Mouse (Mus musculus) neutrophil, adult 5-6 weeks (primary cell): ENCODE measurements around the gene Gm43951. TPM values are rescaled to one million over a fixed set of nuclear protein-coding genes. Genes with fewer than 3 reads are reported as not detected.
A peak's percentile ranks its signal among the peaks of the same experiment; 100 is the strongest.
"Not testable (repeated sequence)": the region's sequence is repeated elsewhere in the genome, so short reads cannot be mapped to it uniquely, and the experiment has no call there.

ENCODE experiments used
- ATAC-seq: fragments of 151-379, 151-347 bp; 2 replicates; pipeline ENCODE4 v1.8.0; 2017; ENCODE audit warnings: mild to moderate bottlenecking, moderate TSS enrichment; ENCODE audit not compliant: insufficient number of reproducible peaks, poor library complexity, low FRiP score, severe bottlenecking; ENCODE audit errors: extremely low read depth
- total RNA-seq: library from RNA; stranded (forward); fragments of 200-1000 nt; gene quantifications from 2 replicates; pipeline ENCODE4 v1.2.3, GENCODE M21; 2017

The Gm43951 gene
- total RNA-seq, 1 experiment from 2014 or later: 2.2 TPM

- ATAC-seq: peak; percentile 76
These were observed 679 bp upstream of the Gm43951 start, which contains the start of the genes 4933427D14Rik and Txndc17 for GRCm38 (mm10) chr11:72207204-72207833. TSS of gene 4933427D14Rik (minus strand) at chr11:72207459. TSS of gene Txndc17 (plus strand) at chr11:72207547.

GRCm38 (mm10) chr11:72205256-72205655, 1.4 kb downstream of the Gm43951 start:
- no peak for ATAC-seq

GRCm38 (mm10) chr11:72203440-72203839, 3.2 kb downstream of the Gm43951 start:
- ATAC-seq: no peak

GRCm38 (mm10) chr11:72196506-72196905, 10.1 kb downstream of the Gm43951 start:
- ATAC-seq: no peak

- ATAC-seq: no peak
These were observed 12.4 kb downstream of the Gm43951 start for GRCm38 (mm10) chr11:72194259-72194658.

GRCm38 (mm10) chr11:72190857-72191256, 15.8 kb downstream of the Gm43951 start:
- no peak for ATAC-seq

- no peak for ATAC-seq
These were observed 22.4 kb downstream of the Gm43951 start for GRCm38 (mm10) chr11:72184252-72184651.

- ATAC-seq: no peak
These were observed 25.5 kb downstream of the Gm43951 start for GRCm38 (mm10) chr11:72181136-72181535.

GRCm38 (mm10) chr11:72180556-72180955, 26.1 kb downstream of the Gm43951 start:
- no peak for ATAC-seq

- no peak for ATAC-seq
These were observed 30.1 kb downstream of the Gm43951 start for GRCm38 (mm10) chr11:72176553-72176952.

- no peak for ATAC-seq
These were observed 30.7 kb downstream of the Gm43951 start for GRCm38 (mm10) chr11:72175966-72176365.

GRCm38 (mm10) chr11:72174721-72175120, 31.9 kb downstream of the Gm43951 start:
- no peak for ATAC-seq

GRCm38 (mm10) chr11:72173506-72173905, 33.1 kb downstream of the Gm43951 start:
- no peak for ATAC-seq

- ATAC-seq: not testable (repeated sequence)
These were observed 34.7 kb downstream of the Gm43951 start for GRCm38 (mm10) chr11:72171906-72172305.

- no peak for ATAC-seq
These were observed 36.8 kb downstream of the Gm43951 start for GRCm38 (mm10) chr11:72169871-72170270.

GRCm38 (mm10) chr11:72163198-72163597, 43.4 kb downstream of the Gm43951 start:
- no peak for ATAC-seq

GRCm38 (mm10) chr11:72156624-72157023, 50.0 kb downstream of the Gm43951 start:
- ATAC-seq: no peak

- ATAC-seq: no peak
These were observed 50.6 kb downstream of the Gm43951 start for GRCm38 (mm10) chr11:72155981-72156428.

GRCm38 (mm10) chr11:72155186-72155980, 51.3 kb downstream of the Gm43951 start:
- no peak for ATAC-seq
